Comparison of ENCODE assay signal across 8 mouse cellular contexts in genomic region chr5:123317992-123318391, GRCm38 (mm10). TPM values are rescaled to one million over a fixed set of nuclear protein-coding genes. Genes with fewer than 3 reads are reported as not detected.
DNase-seq lines count a peak whose midpoint lies in the region; ATAC-seq and TF ChIP-seq lines count a peak whose summit lies in the region.

No protein-coding gene starts in this region.

- H3K36me3 ChIP-seq in midbrain, postnatal 0 days (ENCODE audit: insufficient read depth, low read length) = no peaks in the 10 kb centered on the region
- no peaks in the 10 kb centered on the region for H3K36me3 ChIP-seq in midbrain, embryonic 16.5 days (ENCODE audit: control insufficient read depth, insufficient read depth, low read length)
- H3K36me3 ChIP-seq in embryonic facial prominence, embryonic 11.5 days (replicated peaks; ENCODE audit: control insufficient read depth, insufficient read depth, low read depth, low read length) = no peaks in the 10 kb centered on the region
- H3K36me3 ChIP-seq in intestine, embryonic 14.5 days (ENCODE audit: control insufficient read depth, insufficient read depth, low read length) = no peaks in the 10 kb centered on the region

- H3K27me3 ChIP-seq in midbrain, postnatal 0 days (ENCODE audit: insufficient read depth, low read length) = no peaks in the 10 kb centered on the region
- H3K27me3 ChIP-seq in midbrain, embryonic 16.5 days (ENCODE audit: control insufficient read depth, insufficient read depth, low read depth, low read length) = no peaks in the 10 kb centered on the region
- H3K27me3 ChIP-seq in embryonic facial prominence, embryonic 11.5 days (ENCODE audit: control insufficient read depth, insufficient read depth, low read length) = no peaks in the 10 kb centered on the region
- no peaks in the 10 kb centered on the region for H3K27me3 ChIP-seq in intestine, embryonic 14.5 days (replicated peaks; ENCODE audit: control insufficient read depth, insufficient read depth, low read length)

- H3K4me1 ChIP-seq in midbrain, postnatal 0 days (ENCODE audit: insufficient read depth, low read length) = 0 out of 2 replicates have a peak, but pooled peaks cover 4% of the 10 kb centered on the region
- peaks cover 10% of the 10 kb centered on the region for H3K4me1 ChIP-seq in midbrain, embryonic 16.5 days (ENCODE audit: control insufficient read depth, insufficient read depth, low read length)
- H3K4me1 ChIP-seq in embryonic facial prominence, embryonic 11.5 days (ENCODE audit: control insufficient read depth, insufficient read depth, low read length) = no peaks in the 10 kb centered on the region; the same call in none of the 2 replicates
- H3K4me1 ChIP-seq in intestine, embryonic 14.5 days (replicated peaks; ENCODE audit: control insufficient read depth, insufficient read depth, low read length) = 0 out of 2 replicates have a peak, but pooled peaks cover 9% of the 10 kb centered on the region

- no peak for ATAC-seq in midbrain, postnatal 0 days (ENCODE audit: low FRiP score)
- ATAC-seq in midbrain, embryonic 16.5 days = no peak
- ATAC-seq in embryonic facial prominence, embryonic 11.5 days (replicated peaks; ENCODE audit: insufficient number of reproducible peaks, low FRiP score, low TSS enrichment, low read depth) = no peak
- no peak for ATAC-seq in intestine, embryonic 14.5 days (replicated peaks; ENCODE audit: low FRiP score, low TSS enrichment, low read depth)
- ATAC-seq in monocyte, adult 5-6 weeks (replicated peaks; ENCODE audit: insufficient number of reproducible peaks, low FRiP score, low TSS enrichment, poor library complexity, severe bottlenecking) = no peak

- H3K27ac ChIP-seq in midbrain, postnatal 0 days (ENCODE audit: low read depth, low read length) = no peak overlapping the region
- H3K27ac ChIP-seq in midbrain, embryonic 16.5 days (ENCODE audit: low read length) = no peak overlapping the region
- H3K27ac ChIP-seq in embryonic facial prominence, embryonic 11.5 days (replicated peaks; ENCODE audit: low read depth, low read length) = no peak overlapping the region
- no peak overlapping the region for H3K27ac ChIP-seq in intestine, embryonic 14.5 days (ENCODE audit: low read depth)

- peak overlapping the region; percentile 10; the same call in 1 of the 2 replicates for H3K4me2 ChIP-seq in midbrain, postnatal 0 days (ENCODE audit: low read depth, low read length, poor library complexity, severe bottlenecking)
- no peak overlapping the region for H3K4me2 ChIP-seq in midbrain, embryonic 16.5 days (ENCODE audit: low read length)
- no peak overlapping the region for H3K4me2 ChIP-seq in embryonic facial prominence, embryonic 11.5 days (ENCODE audit: low read depth, low read length)
- H3K4me2 ChIP-seq in intestine, embryonic 14.5 days (ENCODE audit: low read length) = peak overlapping the region; percentile 48

- no peak overlapping the region for H3K4me3 ChIP-seq in midbrain, postnatal 0 days (ENCODE audit: low read depth, low read length)
- H3K4me3 ChIP-seq in midbrain, embryonic 16.5 days (ENCODE audit: low read depth, low read length) = no peak overlapping the region
- H3K4me3 ChIP-seq in embryonic facial prominence, embryonic 11.5 days (ENCODE audit: low read depth, low read length) = no peak overlapping the region
- H3K4me3 ChIP-seq in intestine, embryonic 14.5 days (ENCODE audit: low read depth, low read length) = peak overlapping the region; percentile 29

- WGBS in midbrain, postnatal 0 days = 28% methylated on average over 6 of the region's 6 CpGs
- WGBS in midbrain, embryonic 16.5 days = 31% methylated on average over 6 of the region's 6 CpGs
- 25% methylated on average over 6 of the region's 6 CpGs for WGBS in embryonic facial prominence, embryonic 11.5 days
- WGBS in intestine, embryonic 14.5 days = 12% methylated on average over 6 of the region's 6 CpGs

- H3K9ac ChIP-seq in midbrain, postnatal 0 days (replicated peaks; ENCODE audit: low read length, poor library complexity, severe bottlenecking) = no peak overlapping the region
- no peak overlapping the region for H3K9ac ChIP-seq in midbrain, embryonic 16.5 days (ENCODE audit: low read depth, low read length)
- no peak overlapping the region for H3K9ac ChIP-seq in embryonic facial prominence, embryonic 11.5 days (replicated peaks; ENCODE audit: low read length)
- H3K9ac ChIP-seq in intestine, embryonic 14.5 days (ENCODE audit: low read length) = peak overlapping the region; percentile 25; the same call in 1 of the 2 replicates

- no peak for TF ChIP-seq CTCF in midbrain, postnatal 0 days (IDR thresholded peaks at IDR 0.05)

- H3K9me3 ChIP-seq in midbrain, postnatal 0 days (ENCODE audit: low read length) = no peaks in the 10 kb centered on the region
- no peaks in the 10 kb centered on the region for H3K9me3 ChIP-seq in midbrain, embryonic 16.5 days (replicated peaks; ENCODE audit: control insufficient read depth, low read length, poor library complexity, severe bottlenecking)
- H3K9me3 ChIP-seq in embryonic facial prominence, embryonic 11.5 days (replicated peaks; ENCODE audit: control insufficient read depth, low read length) = no peaks in the 10 kb centered on the region
- H3K9me3 ChIP-seq in intestine, embryonic 14.5 days (ENCODE audit: control insufficient read depth, low read length) = no peaks in the 10 kb centered on the region

- DNase-seq in midbrain, postnatal 0 days (ENCODE audit: low spot score) = no peak
- peak; percentile 62 for DNase-seq in embryonic facial prominence, embryonic 11.5 days (ENCODE audit: low spot score)
- peak; percentile 64 for DNase-seq in intestine, embryonic 14.5 days (ENCODE audit: low spot score)
- peak; percentile 52 for DNase-seq in lung, postnatal 10 days
- no peak for DNase-seq in yolk sac, embryonic 10.5 days (ENCODE audit: low spot score)
- no peak for DNase-seq in c-Kit-positive CD71-positive TER-119-positive erythroid progenitor cells, embryonic 14.5 days (ENCODE audit: low spot score)

RNA-seq across cellular contexts. Expression of gene Bcl7a, which starts 25.6 kb away (rescaled TPM):
- 33.5 and 40.7 TPM in 2 replicates for total RNA-seq in midbrain, postnatal 0 days (2014; rRNA removed)
- polyA plus RNA-seq in midbrain, postnatal 0 days (2015; fragmentation: Nextera tagmentation; extraction: Ambion mirVana) = 21.4 and 21.6 TPM in 2 replicates
- polyA plus RNA-seq in midbrain, embryonic 16.5 days (2015; fragmentation: Nextera tagmentation; extraction: Ambion mirVana) = 34.1 and 36.7 TPM in 2 replicates
- 39.0 and 39.5 TPM in 2 replicates for polyA plus RNA-seq in embryonic facial prominence, embryonic 11.5 days (2014; fragmentation: Nextera tagmentation; extraction: Ambion mirVana)
- polyA plus RNA-seq in intestine, embryonic 14.5 days (2014; fragmentation: Nextera tagmentation; extraction: Ambion mirVana) = 21.1 and 24.0 TPM in 2 replicates
- total RNA-seq in monocyte, adult 5-6 weeks (2017) = 1.3 to 5.0 TPM (median 2.7 TPM) in 3 replicates

Comparison
In these comparisons a context has a peak if more than half of its experiments do, and no peak if none do; other contexts are left out.
1. H3K4me2 ChIP-seq: peak in midbrain, postnatal 0 days (single experiment) and intestine, embryonic 14.5 days (single experiment); none in midbrain, embryonic 16.5 days (single experiment) and embryonic facial prominence, embryonic 11.5 days (single experiment).
2. DNase-seq: peak in embryonic facial prominence, embryonic 11.5 days (single experiment), intestine, embryonic 14.5 days (single experiment) and lung, postnatal 10 days (single experiment); none in midbrain, postnatal 0 days (single experiment), yolk sac, embryonic 10.5 days (single experiment) and c-Kit-positive CD71-positive TER-119-positive erythroid progenitor cells, embryonic 14.5 days (single experiment).